Mouse (Mus musculus): ENCODE measurements around the gene Trpc4ap. TPM values are rescaled to one million over a fixed set of nuclear protein-coding genes. Genes with fewer than 3 reads are reported as not detected.

Gene Trpc4ap
- total RNA-seq, 2 experiments from 2014 or later, result 81.3 to 82.1 TPM

- no peak for DNase-seq
These were observed 952 bp upstream of the Trpc4ap start for GRCm38 (mm10) chr2:155693136-155693535.

GRCm38 (mm10) chr2:155691336-155691722, 855 bp downstream of the Trpc4ap start:
- DNase-seq, result no peak

- no peak for DNase-seq
These were observed 3.0 kb downstream of the Trpc4ap start for GRCm38 (mm10) chr2:155689211-155689610.

- no peak for DNase-seq
These were observed 4.4 kb downstream of the Trpc4ap start for GRCm38 (mm10) chr2:155687746-155688145.

- DNase-seq, result no peak
These were observed 5.6 kb downstream of the Trpc4ap start for GRCm38 (mm10) chr2:155686572-155686971.

- DNase-seq, result no peak
These were observed 8.4 kb downstream of the Trpc4ap start for GRCm38 (mm10) chr2:155683821-155684220.

- DNase-seq, result no peak
These were observed 9.0 kb downstream of the Trpc4ap start for GRCm38 (mm10) chr2:155683137-155683536.

GRCm38 (mm10) chr2:155681874-155682273, 10.3 kb downstream of the Trpc4ap start:
- no peak for DNase-seq

- no peak for DNase-seq
These were observed 11.0 kb downstream of the Trpc4ap start for GRCm38 (mm10) chr2:155681194-155681593.

GRCm38 (mm10) chr2:155680591-155680990, 11.6 kb downstream of the Trpc4ap start:
- DNase-seq, result no peak

- DNase-seq, result no peak
These were observed 12.5 kb downstream of the Trpc4ap start for GRCm38 (mm10) chr2:155679586-155680110.

GRCm38 (mm10) chr2:155675118-155675517, 17.1 kb downstream of the Trpc4ap start:
- no peak for DNase-seq

GRCm38 (mm10) chr2:155673546-155673945, 18.6 kb downstream of the Trpc4ap start:
- peak; percentile 76 for DNase-seq

GRCm38 (mm10) chr2:155671236-155671635, 20.9 kb downstream of the Trpc4ap start:
- peak; percentile 34 for DNase-seq

- DNase-seq, result peak; percentile 53
These were observed 23.7 kb downstream of the Trpc4ap start for GRCm38 (mm10) chr2:155668461-155668860.

GRCm38 (mm10) chr2:155667881-155668280, 24.3 kb downstream of the Trpc4ap start:
- DNase-seq, result no peak

- no peak for DNase-seq
These were observed 28.2 kb downstream of the Trpc4ap start for GRCm38 (mm10) chr2:155663910-155664460.

GRCm38 (mm10) chr2:155663097-155663496, 29.1 kb downstream of the Trpc4ap start:
- peak; percentile 54 for DNase-seq

- DNase-seq, result no peak
These were observed 29.8 kb downstream of the Trpc4ap start for GRCm38 (mm10) chr2:155662390-155662789.

GRCm38 (mm10) chr2:155655759-155656372, 36.3 kb downstream of the Trpc4ap start:
- no peak for DNase-seq

GRCm38 (mm10) chr2:155652618-155653017, 39.6 kb downstream of the Trpc4ap start:
- no peak for DNase-seq

- no peak for DNase-seq
These were observed 46.4 kb downstream of the Trpc4ap start for GRCm38 (mm10) chr2:155645746-155646145.

GRCm38 (mm10) chr2:155641540-155642472, 50.4 kb downstream of the Trpc4ap start:
- DNase-seq, result no peak
